Mouse (Mus musculus) urinary bladder, postnatal 36 days (tissue): ENCODE measurements around the gene Slc7a7.

ENCODE experiments used
- DNase-seq, 2 experiments: peaks; one replicate each; pipeline ENCODE4 v3.0.0; 2022; ENCODE audit warnings: low spot score in 2 of 2, mixed read lengths in 1 of 2

The Slc7a7 gene

GRCm38 (mm10) chr14:54328548-54328947 lies 89.0 kb downstream of the Slc7a7 start:
- no peak for DNase-seq

DNA sequence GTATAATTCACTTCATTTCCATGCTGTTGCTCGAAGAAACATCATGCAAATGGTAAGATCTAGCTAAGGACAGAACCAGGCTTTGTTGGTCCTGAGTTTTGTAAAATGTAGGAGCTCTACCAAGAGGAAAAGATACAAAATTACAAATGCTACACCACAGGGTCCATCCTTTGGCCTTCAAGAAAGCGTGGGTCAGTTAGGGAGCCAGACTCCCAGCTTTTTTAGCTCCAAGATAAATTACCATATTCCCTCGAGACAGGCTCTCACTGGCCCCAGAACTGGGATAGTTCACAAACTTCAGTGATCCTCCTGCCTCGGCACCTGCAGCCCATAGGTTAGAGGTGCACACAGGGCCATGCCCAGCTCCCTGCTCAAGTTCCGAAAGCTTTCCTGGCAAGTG lies 93.1 kb downstream of the Slc7a7 start:
- DNase-seq = no peak

DNA sequence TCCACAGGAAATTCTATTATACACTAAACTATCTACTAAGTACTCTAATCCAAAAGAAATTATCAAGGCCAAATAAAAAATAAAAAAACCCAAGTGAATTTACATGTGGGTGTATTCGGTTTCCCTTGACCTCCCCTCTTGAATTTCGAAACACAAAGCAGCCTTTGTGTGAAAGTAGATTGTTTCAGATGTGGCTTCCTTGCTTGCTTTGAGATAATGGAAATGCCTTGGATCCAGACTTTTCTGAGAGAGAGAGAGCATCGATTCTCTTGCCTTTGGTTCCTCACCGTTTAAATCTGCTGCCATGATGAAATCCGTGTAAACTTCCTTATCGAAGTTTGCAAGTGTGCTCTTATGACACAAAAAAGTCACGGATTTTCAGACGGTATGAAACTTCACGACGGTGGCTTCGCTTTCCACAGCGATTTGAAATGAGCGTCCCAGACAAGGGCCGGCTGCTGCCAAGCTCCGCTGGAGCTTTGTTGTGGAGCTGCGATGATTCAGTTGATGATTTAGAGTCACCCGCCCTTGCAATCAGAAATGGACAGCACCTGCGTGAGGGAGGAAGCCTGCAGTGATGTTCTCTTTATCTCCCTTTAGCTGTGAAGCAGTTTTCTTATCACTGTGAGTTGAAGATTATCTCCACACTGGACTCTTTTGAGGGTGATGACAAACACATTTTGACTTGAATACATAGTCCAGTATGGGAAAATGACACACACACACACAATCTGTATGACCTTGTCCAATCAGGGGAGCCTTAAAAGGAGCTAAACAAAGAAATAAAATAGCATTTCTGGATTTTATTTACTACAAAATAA lies 95.8 kb downstream of the Slc7a7 start:
- DNase-seq = no peak
